Comparison of ENCODE assay signal across 7 mouse cellular contexts in genomic region chrX:95657804-95658599, GRCm38 (mm10). TPM values are rescaled to one million over a fixed set of nuclear protein-coding genes. Genes with fewer than 3 reads are reported as not detected.
DNase-seq lines count a peak whose midpoint lies in the region; ATAC-seq and TF ChIP-seq lines count a peak whose summit lies in the region.

Gene Zc4h2 (minus strand): TSS chrX:95658509.

- TF ChIP-seq POLR2A in small intestine, adult 2 months (IDR thresholded peaks at IDR 0.05; ENCODE audit: low read depth, low read length), result no peak

- intact Hi-C loops in left cerebral cortex, postnatal 4 days (cut with DNase I), result no loop called here

- H3K4me3 ChIP-seq in midbrain, embryonic 11.5 days (ENCODE audit: low read depth, low read length), result peak within 1 kb of the TSS; percentile 42
- H3K4me3 ChIP-seq in small intestine, adult 2 months (ENCODE audit: low read depth, low read length), result peak within 1 kb of the TSS; percentile 52

- no peak for TF ChIP-seq CTCF in small intestine, adult 2 months (IDR thresholded peaks at IDR 0.05; ENCODE audit: extremely low read depth, insufficient read length, insufficient replicate concordance, low read depth, low read length)

- H3K9ac ChIP-seq in midbrain, embryonic 11.5 days (ENCODE audit: low read length), result peak within 1 kb of the TSS; percentile 62

- H3K9me3 ChIP-seq in midbrain, embryonic 11.5 days (ENCODE audit: control insufficient read depth, low read length), result no peaks in the 10 kb centered on the region

- H3K27ac ChIP-seq in midbrain, embryonic 11.5 days (ENCODE audit: low read depth, low read length), result no peak within 1 kb of the TSS
- H3K27ac ChIP-seq in small intestine, adult 2 months (ENCODE audit: insufficient read depth, low read depth, low read length), result no peak within 1 kb of the TSS

- H3K27me3 ChIP-seq in midbrain, embryonic 11.5 days (ENCODE audit: control insufficient read depth, insufficient read depth, low read length), result no peaks in the 10 kb centered on the region
- H3K27me3 ChIP-seq in small intestine, adult 2 months (ENCODE audit: control insufficient read depth, insufficient read depth, low read length), result no peaks in the 10 kb centered on the region; the same call in 1 of the 2 replicates

- no peaks in the 10 kb centered on the region for H3K4me1 ChIP-seq in midbrain, embryonic 11.5 days (ENCODE audit: control insufficient read depth, insufficient read depth, low read length)
- H3K4me1 ChIP-seq in small intestine, adult 2 months (ENCODE audit: control insufficient read depth, insufficient read depth, insufficient read length, low read length), result no peaks in the 10 kb centered on the region

- DNase-seq in adrenal gland, postnatal 10 days, result peak; percentile 74
- DNase-seq in embryo, embryonic 9.5 days (ENCODE audit: extremely low spot score), result peak; percentile 61
- peak; percentile 97 for DNase-seq in heart, adult 11 months
- peak; percentile 84 for DNase-seq in kidney, adult 11 months
- peak; percentile 76 for DNase-seq in left cerebral cortex, postnatal 4 days
- peak; percentile 92 for DNase-seq in midbrain, embryonic 11.5 days (ENCODE audit: low spot score, missing footprints)

- ATAC-seq in midbrain, embryonic 11.5 days (ENCODE audit: low FRiP score), result peak; percentile 100

- H3K4me2 ChIP-seq in midbrain, embryonic 11.5 days, result peak within 1 kb of the TSS; percentile 31

- WGBS in midbrain, embryonic 11.5 days, result 25% methylated on average over 7 of the region's 7 CpGs
- 25% methylated on average over 7 of the region's 7 CpGs for WGBS in small intestine, adult 2 months

- no peaks in the 10 kb centered on the region for H3K36me3 ChIP-seq in midbrain, embryonic 11.5 days (ENCODE audit: control insufficient read depth, insufficient read depth, low read length)
- no peaks in the 10 kb centered on the region for H3K36me3 ChIP-seq in small intestine, adult 2 months (ENCODE audit: control insufficient read depth, insufficient read depth, low read length)

RNA-seq across cellular contexts. Expression of gene Zc4h2, which starts in this region (rescaled TPM):
- 1 to 10 TPM; 3.3 to 5.6 TPM for total RNA-seq in adrenal gland, postnatal 10 days (2021)
- 10 to 100 TPM; 40.6 to 43.2 TPM for total RNA-seq in left cerebral cortex, postnatal 4 days (2021)
- 50.6 and 54.7 TPM in 2 replicates for polyA plus RNA-seq in midbrain, embryonic 11.5 days (2014; fragmentation: Nextera tagmentation; extraction: Ambion mirVana)
- polyA plus RNA-seq in small intestine, adult 2 months (2012; rRNA removed), result 0.04 and 0.16 TPM in 2 replicates

Comparison
In these comparisons a context has a peak if more than half of its experiments do, and no peak if none do; other contexts are left out.
1. RNA of gene Zc4h2 (total RNA-seq): 40.6 to 43.2 TPM in left cerebral cortex, postnatal 4 days; 3.3 to 5.6 TPM in adrenal gland, postnatal 10 days; every median in the first group is over 4 times any median in the second.
2. RNA of gene Zc4h2 (polyA plus RNA-seq): 50.6 to 54.7 TPM in midbrain, embryonic 11.5 days; 0.04 to 0.16 TPM in small intestine, adult 2 months; every median in the first group is over 10 times any median in the second.
3. Peak in every context shown above with its lines, with median percentiles within 50 percentile points of each other: DNase-seq.